Mouse (Mus musculus) brain, adult 10 weeks (tissue): Measurements from ENCODE around the gene Psmc3. TPM values are rescaled to one million over a fixed set of nuclear protein-coding genes. Genes with fewer than 3 reads are reported as not detected.

ENCODE experiments used
- polyA plus RNA-seq: library from polyadenylated mRNA; stranded (reverse); fragments of 350-450 nt; fragmentation: Illumina TruSeq; extraction: RNeasy Lipid Tissue Mini Kit (QIAGEN cat#74804); gene quantifications from one replicate; pipeline ENCODE4 v1.2.3, GENCODE M21; 2015; ENCODE audit warnings: low read depth, low replicate concordance

Psmc3 gene
- polyA plus RNA-seq: 244 TPM

DNA sequence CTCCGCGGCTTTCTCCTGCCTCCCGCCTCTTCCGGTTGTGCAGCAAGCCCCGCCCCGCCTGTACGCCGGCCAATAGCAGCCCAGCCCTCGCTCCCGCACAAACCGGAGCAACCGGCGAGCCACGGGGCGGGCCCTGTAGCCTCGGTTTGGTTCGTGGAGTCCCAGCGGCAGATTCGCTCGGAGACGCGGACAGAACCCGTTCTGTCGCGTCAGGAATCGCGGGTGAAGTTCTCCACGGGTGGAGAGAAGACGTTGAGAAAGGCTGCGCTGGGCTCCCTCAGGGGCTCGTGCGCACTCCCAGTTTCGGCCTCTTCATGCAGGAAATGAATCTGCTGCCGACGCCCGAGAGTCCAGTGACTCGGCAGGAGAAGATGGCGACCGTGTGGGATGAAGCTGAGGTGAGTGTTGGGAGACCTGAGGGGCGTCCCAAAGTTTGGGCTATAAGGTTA lies at the start of gene Psmc3:
Gene Psmc3 (plus strand): TSS at position 76 of the 449 bp plus-strand sequence.

DNA sequence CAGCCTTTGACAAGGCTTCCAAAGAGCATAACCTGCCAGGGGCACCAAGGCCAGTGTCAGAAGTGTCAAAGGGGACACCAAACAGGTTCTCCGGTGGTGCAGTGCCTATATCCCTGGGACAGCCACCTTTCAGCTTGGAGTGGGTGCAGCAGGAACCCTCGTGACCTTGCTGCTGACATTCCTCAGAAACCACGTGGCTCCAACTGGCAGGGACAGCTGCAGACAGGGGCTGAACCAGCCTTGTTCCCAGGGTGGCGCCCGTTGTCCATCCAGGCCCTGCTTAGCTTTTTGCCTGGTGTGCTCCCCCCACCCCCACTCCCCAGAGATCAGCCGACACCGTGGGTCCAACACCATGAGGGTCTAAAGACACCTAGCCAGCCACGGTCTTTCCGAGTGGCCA lies 18.4 kb upstream of the Psmc3 start, which contains the start of gene Rapsn:
Gene Rapsn (plus strand): TSS at position 236 of the 400 bp plus-strand sequence.

DNA sequence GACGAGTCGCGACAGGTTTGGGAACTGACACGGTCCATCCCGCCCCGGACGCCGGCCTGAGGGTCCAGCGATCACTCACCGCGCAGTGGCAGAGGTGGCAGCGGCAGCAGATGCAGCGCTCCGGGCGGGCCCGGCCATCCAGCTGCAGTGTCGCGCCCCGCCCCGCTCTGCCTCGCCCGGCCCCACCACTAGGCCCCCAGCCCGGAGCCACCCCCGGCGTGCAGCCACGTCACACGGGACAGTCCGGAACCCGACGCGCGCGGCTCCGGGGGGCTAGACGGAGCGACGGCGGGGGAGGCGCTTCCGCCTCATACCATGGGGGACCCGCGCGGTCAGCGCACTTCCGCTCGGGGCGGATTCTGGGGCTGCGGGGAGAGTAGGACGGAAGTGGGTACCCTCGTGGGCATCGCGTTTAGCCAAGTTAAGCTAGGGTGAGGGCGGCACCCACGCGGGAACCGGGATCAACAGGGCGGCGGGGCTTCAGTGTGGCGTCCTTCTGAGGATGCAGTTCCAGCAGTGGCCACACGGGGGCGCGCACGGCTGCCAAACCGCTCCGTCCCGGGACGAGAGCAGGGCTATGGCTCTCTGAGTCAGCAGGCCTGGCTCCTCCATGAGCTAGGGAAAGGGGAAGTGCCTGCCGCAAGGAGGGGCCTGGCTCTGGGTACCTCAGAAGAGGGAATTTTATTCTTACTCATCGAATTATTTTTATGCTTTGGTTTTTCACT lies 16.4 kb downstream of the Psmc3 start, which contains the start of gene Slc39a13:
Gene Slc39a13 (minus strand): TSS at position 342 of the 725 bp plus-strand sequence.

DNA sequence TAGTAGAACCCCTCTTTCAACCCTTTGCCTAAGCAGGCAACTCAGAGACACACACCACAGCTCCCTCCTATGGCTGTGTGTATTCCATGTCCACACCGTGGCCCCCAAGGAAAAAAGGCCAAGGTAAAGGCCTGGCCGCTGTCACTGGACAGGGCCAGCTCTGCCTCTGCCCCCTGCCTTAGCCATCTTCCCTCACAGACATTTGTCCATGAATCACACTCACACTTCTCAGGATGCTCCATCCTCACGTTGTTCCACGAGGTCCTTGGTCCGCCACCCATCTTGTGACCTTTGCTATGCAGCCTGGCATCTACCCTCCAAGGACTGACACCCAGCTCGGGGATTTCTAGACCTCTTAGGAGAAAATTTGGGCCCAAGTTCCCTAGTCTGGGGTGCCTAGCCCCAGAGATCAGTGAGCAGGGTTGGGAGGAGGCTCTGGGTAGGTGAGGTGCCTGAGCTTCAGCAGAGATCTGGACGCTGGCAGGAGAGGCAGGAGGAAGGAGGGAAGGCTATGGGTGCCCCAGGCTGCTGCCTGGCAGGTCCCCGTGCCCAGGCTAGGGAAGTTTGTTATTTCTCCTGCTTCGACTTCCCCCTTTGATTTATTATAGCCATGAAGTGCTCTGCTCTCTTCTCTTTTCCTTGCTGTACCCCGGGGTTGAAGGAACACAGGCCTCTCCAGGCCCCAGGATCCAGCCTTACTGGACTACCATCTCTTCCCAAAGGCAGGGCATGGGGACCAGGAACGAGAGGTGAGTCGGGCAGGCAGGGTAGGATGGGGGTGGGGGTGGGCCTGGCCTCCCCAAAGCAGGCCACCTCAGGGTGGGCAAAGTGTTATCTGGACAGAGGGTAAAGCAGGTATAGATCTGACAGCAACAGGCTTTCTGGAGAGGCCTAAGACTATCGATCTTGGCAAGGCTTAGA lies 28.2 kb downstream of the Psmc3 start, which contains the start of gene Spi1:
Gene Spi1 (plus strand): TSS at position 616 of the 921 bp plus-strand sequence.

Other genes starting within 250 kb of the Psmc3 start
- 167 TPM for gene Mtch2, start 206.9 kb upstream of the Psmc3 start, polyA plus RNA-seq
- gene C1qtnf4, start 168.1 kb upstream of the Psmc3 start, polyA plus RNA-seq: 109 TPM
- 34.2 TPM for gene Kbtbd4, start 149.3 kb upstream of the Psmc3 start, polyA plus RNA-seq
- 281 TPM for gene Ndufs3, start 149.2 kb upstream of the Psmc3 start, polyA plus RNA-seq
- 74.4 TPM for gene Celf1, start 113.6 kb upstream of the Psmc3 start, polyA plus RNA-seq
- 0.55 TPM for gene Rapsn, start 18.4 kb upstream of the Psmc3 start, polyA plus RNA-seq
- 28.8 TPM for gene Slc39a13, start 16.4 kb downstream of the Psmc3 start, polyA plus RNA-seq
- gene Spi1, start 28.4 kb downstream of the Psmc3 start, polyA plus RNA-seq: 3.6 TPM
- gene Mybpc3, start 64.1 kb downstream of the Psmc3 start, polyA plus RNA-seq: 0.30 TPM
- 106 TPM for gene Madd, start 129.8 kb downstream of the Psmc3 start, polyA plus RNA-seq
- 4.3 TPM for gene Nr1h3, start 148.8 kb downstream of the Psmc3 start, polyA plus RNA-seq
- 48.5 TPM for gene Acp2, start 148.9 kb downstream of the Psmc3 start, polyA plus RNA-seq
- gene Ddb2, start 183.0 kb downstream of the Psmc3 start, polyA plus RNA-seq: 20.8 TPM
- gene Pacsin3, start 201.9 kb downstream of the Psmc3 start, polyA plus RNA-seq: 46.7 TPM
- 60.7 TPM for gene Arfgap2, start 211.0 kb downstream of the Psmc3 start, polyA plus RNA-seq